Mouse (Mus musculus): ENCODE results near the gene Rcn1. TPM values are rescaled to one million over a fixed set of nuclear protein-coding genes. Genes with fewer than 3 reads are reported as not detected.

Rcn1 gene
- 100 to 1,000 TPM in 1 of 2 experiments, 1 to 10 TPM in 1; 9.3 to 103 TPM for polyA plus RNA-seq (2012; fragmentation: generic; extraction: Trizol)

DNA sequence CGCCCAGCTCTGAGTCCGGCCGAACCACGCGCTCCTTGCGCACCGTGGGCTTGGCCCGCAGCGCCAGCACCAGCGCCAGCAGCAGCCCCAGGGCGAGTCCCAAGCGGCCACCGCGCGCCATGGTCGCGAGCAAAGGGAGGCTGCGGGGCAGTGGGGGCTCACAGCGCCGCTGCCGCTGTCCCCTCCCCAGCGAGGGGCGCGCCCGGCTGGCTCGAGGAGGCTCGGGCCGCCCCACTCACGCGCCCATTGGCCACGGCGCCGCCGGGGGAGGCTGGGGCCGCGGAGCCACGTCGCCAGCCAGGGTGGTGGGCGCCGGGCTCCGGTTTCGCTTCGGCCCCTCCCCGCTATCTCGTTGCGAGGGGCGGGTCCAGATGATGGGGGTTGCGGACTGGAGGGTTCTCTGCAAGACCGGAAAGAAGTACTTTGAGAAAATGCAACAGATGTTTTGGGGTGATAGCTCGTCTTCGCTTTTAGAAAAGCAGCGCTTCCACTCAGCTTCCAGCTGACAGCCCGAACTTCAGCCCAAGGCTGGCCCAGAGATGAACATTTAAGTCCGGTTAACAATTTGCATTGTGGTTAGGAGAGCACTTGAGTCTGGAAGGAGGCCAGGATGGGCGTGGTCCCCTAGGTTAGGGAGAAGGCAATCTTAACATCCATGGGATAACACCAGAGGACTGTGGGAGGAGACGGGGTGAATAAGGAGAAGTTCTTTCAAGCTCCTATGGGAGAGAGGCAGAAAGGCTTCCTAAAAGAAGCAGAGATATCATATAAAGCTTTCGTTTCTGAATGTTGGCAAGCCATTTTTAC lies at the start of gene Rcn1:
Gene Rcn1 (minus strand): TSS at position 235 of the 807 bp plus-strand sequence.

Other genes with a start within 250 kb of the Rcn1 start
- gene Them7, start 175.0 kb downstream of the Rcn1 start, polyA plus RNA-seq (2012; fragmentation: generic; extraction: Trizol) = not detected